Mouse (Mus musculus): ENCODE results near the gene Carns1.

DNA sequence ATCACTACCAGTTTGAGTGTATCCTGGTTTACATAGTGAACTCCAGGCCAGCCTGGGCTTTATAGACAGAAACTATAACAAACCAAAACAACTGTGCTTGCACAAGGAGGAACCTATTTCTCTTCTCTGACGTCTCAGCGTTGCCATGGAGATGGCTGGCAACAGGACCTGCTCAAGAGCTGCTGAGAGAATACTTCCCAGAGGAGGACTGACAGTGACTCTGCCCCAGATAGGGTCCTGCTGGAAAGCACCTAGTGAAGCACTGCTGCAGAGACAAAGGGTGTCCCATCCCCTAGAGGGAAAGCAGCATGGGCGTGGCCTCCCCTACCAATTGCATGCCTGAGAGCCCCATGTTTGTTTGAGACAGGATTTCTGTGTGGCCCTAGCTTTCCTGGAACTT, 6.6 kb upstream of the Carns1 start:
- TF ChIP-seq CTCF (IDR thresholded peaks at IDR 0.05; ENCODE audit: low read depth) (no peak), EP300 (IDR thresholded peaks at IDR 0.05; ENCODE audit: low read depth) (no peak)

Data from heart, postnatal 0 days (tissue).